Mouse (Mus musculus): Measurements from ENCODE around the gene St3gal6. TPM values are rescaled to one million over a fixed set of nuclear protein-coding genes. Genes with fewer than 3 reads are reported as not detected.

St3gal6 gene
- polyA plus RNA-seq, 1 experiment from 2014 or later, result 10.8 TPM

GRCm38 (mm10) chr16:58516161-58516560 is 7.9 kb downstream of the St3gal6 start:
- no peak for DNase-seq (ENCODE audit: low spot score)
- Histone ChIP-seq H3K9me3 (replicated peaks) (no peaks in the 10 kb centered on the region), H3K4me3 (no peak overlapping the region), H3K27ac (no peak overlapping the region), H3K27me3 (ENCODE audit: low read depth, poor library complexity, severe bottlenecking) (no peaks in the 10 kb centered on the region), H3K4me1 (peaks cover 42% of the 10 kb centered on the region), H3K36me3 (no peaks in the 10 kb centered on the region)
- WGBS, result 93% methylated on average over 2 of the region's 2 CpGs

- H3K36me3 ChIP-seq, result no peaks in the 10 kb centered on the region
- H3K4me3 ChIP-seq, result no peak overlapping the region
- 87% methylated on average over 9 of the region's 9 CpGs for WGBS
- peaks cover 42% of the 10 kb centered on the region for H3K4me1 ChIP-seq
- no peak for DNase-seq (ENCODE audit: low spot score)
- no peaks in the 10 kb centered on the region for H3K9me3 ChIP-seq (replicated peaks)
- H3K27ac ChIP-seq, result no peak overlapping the region
- H3K27me3 ChIP-seq (ENCODE audit: low read depth, poor library complexity, severe bottlenecking), result no peaks in the 10 kb centered on the region
Observed at GRCm38 (mm10) chr16:58514565-58514964, 9.5 kb downstream of the St3gal6 start.

GRCm38 (mm10) chr16:58513755-58514154 is 10.3 kb downstream of the St3gal6 start:
- H3K4me1 ChIP-seq, result peaks cover 42% of the 10 kb centered on the region
- H3K4me3 ChIP-seq, result no peak overlapping the region
- 12% methylated on average over 6 of the region's 6 CpGs for WGBS
- no peaks in the 10 kb centered on the region for H3K27me3 ChIP-seq (ENCODE audit: low read depth, poor library complexity, severe bottlenecking)
- H3K9me3 ChIP-seq (replicated peaks), result no peaks in the 10 kb centered on the region
- no peaks in the 10 kb centered on the region for H3K36me3 ChIP-seq
- H3K27ac ChIP-seq, result peak overlapping the region; percentile 79
- DNase-seq (ENCODE audit: low spot score), result peak; percentile 58

DNA sequence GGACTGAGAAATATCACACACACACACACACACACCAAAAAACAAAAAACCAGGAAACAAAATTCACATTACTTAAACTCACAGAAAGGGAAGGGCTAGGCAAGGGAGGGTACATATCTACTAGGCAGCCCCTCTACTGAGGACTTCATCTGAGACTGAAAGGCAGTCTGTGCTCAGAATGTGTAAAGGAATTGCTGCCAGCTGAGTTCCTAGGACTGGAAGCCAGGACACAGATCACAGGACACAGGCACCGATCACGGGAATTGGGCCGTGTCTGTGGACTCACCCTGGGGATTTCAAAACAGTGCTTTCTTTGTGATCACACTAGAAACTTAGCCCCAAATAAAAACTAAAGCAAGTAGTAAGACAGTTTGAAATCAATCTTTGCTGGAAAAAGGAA is 11.2 kb downstream of the St3gal6 start:
- peak; percentile 44 for DNase-seq (ENCODE audit: low spot score)

GRCm38 (mm10) chr16:58512181-58512761 is 11.8 kb downstream of the St3gal6 start:
- Histone ChIP-seq H3K27ac (peak overlapping the region; percentile 79), H3K36me3 (no peaks in the 10 kb centered on the region), H3K4me1 (peaks cover 50% of the 10 kb centered on the region), H3K4me3 (no peak overlapping the region), H3K27me3 (ENCODE audit: low read depth, poor library complexity, severe bottlenecking) (no peaks in the 10 kb centered on the region), H3K9me3 (replicated peaks) (no peaks in the 10 kb centered on the region)
- 41% methylated on average over 9 of the region's 9 CpGs for WGBS
- DNase-seq (ENCODE audit: low spot score), result peak; percentile 59

More for the DNA sequence above, 11.2 kb downstream of the St3gal6 start:
- no peaks in the 10 kb centered on the region for H3K27me3 ChIP-seq (ENCODE audit: low read depth, poor library complexity, severe bottlenecking)
- H3K4me3 ChIP-seq, result no peak overlapping the region
- 20% methylated on average over 3 of the region's 3 CpGs for WGBS
- peak overlapping the region; percentile 79 for H3K27ac ChIP-seq
- no peaks in the 10 kb centered on the region for H3K36me3 ChIP-seq
- H3K4me1 ChIP-seq, result peaks cover 44% of the 10 kb centered on the region
- H3K9me3 ChIP-seq (replicated peaks), result no peaks in the 10 kb centered on the region

- no peak for DNase-seq (ENCODE audit: low spot score)
- H3K9me3 ChIP-seq (replicated peaks), result no peaks in the 10 kb centered on the region
- H3K27me3 ChIP-seq (ENCODE audit: low read depth, poor library complexity, severe bottlenecking), result no peaks in the 10 kb centered on the region
- H3K4me3 ChIP-seq, result no peak overlapping the region
- peaks cover 30% of the 10 kb centered on the region for H3K4me1 ChIP-seq
- H3K36me3 ChIP-seq, result 0 out of 2 replicates have a peak, but pooled peaks cover 2% of the 10 kb centered on the region
- no peak overlapping the region for H3K27ac ChIP-seq
Observed at GRCm38 (mm10) chr16:58504945-58505344, 19.1 kb downstream of the St3gal6 start.

DNA sequence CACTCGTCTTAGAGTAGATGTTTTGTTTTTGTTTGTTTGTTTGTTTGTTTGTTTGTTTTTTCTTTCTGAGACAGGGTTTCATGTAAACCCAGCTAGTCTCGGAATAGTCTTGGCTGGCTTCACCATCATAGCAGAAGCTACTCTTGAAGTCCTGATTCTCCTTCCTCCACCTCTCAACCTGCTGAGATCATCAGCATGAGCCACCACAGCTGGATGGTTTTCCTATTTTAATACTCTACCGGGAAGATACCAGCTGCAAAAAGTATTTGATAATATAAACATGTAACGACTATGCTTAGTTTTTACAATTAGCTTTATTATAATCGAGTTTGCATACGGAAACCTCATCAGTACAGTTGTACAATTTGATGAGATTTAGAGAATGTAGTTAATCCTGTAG is 21.5 kb downstream of the St3gal6 start:
- H3K27me3 ChIP-seq (ENCODE audit: low read depth, poor library complexity, severe bottlenecking), result no peaks in the 10 kb centered on the region
- H3K9me3 ChIP-seq (replicated peaks), result no peaks in the 10 kb centered on the region
- H3K36me3 ChIP-seq, result 0 out of 2 replicates have a peak, but pooled peaks cover 2% of the 10 kb centered on the region
- WGBS, result 79% methylated on average over 6 of the region's 6 CpGs
- no peak for DNase-seq (ENCODE audit: low spot score)
- H3K4me1 ChIP-seq, result peaks cover 24% of the 10 kb centered on the region
- H3K4me3 ChIP-seq, result no peak overlapping the region
- peak overlapping the region; percentile 66 for H3K27ac ChIP-seq

DNA sequence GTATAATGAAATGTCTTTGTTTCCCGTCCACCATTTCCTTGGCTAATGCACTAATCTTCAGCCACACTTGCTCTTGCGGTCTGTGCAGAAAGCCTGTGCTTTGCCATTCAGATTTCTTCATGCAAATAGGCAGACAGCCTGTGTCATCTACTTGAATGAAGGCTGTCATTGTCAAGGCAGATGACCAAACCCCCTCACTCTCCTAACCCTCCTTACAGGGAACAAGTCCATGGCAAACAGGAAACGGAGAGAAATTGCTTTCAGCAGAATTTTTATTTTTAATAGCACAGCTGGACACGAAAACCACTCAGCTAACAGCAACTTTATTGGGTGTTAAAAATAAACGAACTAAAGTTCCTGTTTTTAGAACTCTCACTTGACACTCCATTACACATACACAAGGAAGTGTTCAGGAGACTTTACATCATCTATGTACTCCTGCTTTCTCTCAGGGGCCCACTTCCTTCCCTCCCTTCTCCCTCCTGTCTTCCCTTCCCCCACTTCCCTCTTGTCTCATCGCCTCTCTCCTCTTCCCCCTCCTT is 22.2 kb downstream of the St3gal6 start:
- DNase-seq (ENCODE audit: low spot score), result no peak
- Histone ChIP-seq H3K27me3 (ENCODE audit: low read depth, poor library complexity, severe bottlenecking) (no peaks in the 10 kb centered on the region), H3K36me3 (0 out of 2 replicates have a peak, but pooled peaks cover 2% of the 10 kb centered on the region), H3K4me1 (peaks cover 17% of the 10 kb centered on the region), H3K27ac (peak overlapping the region; percentile 66), H3K9me3 (replicated peaks) (no peaks in the 10 kb centered on the region), H3K4me3 (no peak overlapping the region)
- WGBS, result 49% methylated on average over 6 of the region's 6 CpGs

- Histone ChIP-seq H3K4me3 (no peak overlapping the region), H3K4me1 (peaks cover 15% of the 10 kb centered on the region), H3K27me3 (ENCODE audit: low read depth, poor library complexity, severe bottlenecking) (no peaks in the 10 kb centered on the region), H3K9me3 (replicated peaks) (no peaks in the 10 kb centered on the region), H3K27ac (peak overlapping the region; percentile 30; the same call in 1 of the 2 replicates), H3K36me3 (no peaks in the 10 kb centered on the region)
- WGBS, result 77% methylated on average over 5 of the region's 5 CpGs
- no peak for DNase-seq (ENCODE audit: low spot score)
Observed at GRCm38 (mm10) chr16:58499650-58500049, 24.4 kb downstream of the St3gal6 start.

- 48% methylated on average over 1 of the region's 1 CpGs for WGBS
- DNase-seq (ENCODE audit: low spot score), result no peak
- Histone ChIP-seq H3K27me3 (ENCODE audit: low read depth, poor library complexity, severe bottlenecking) (no peaks in the 10 kb centered on the region), H3K27ac (0 out of 2 replicates have a peak overlapping the region, but pooled peaks have one; percentile 12), H3K4me3 (no peak overlapping the region), H3K9me3 (replicated peaks) (no peaks in the 10 kb centered on the region), H3K36me3 (no peaks in the 10 kb centered on the region), H3K4me1 (peaks cover 15% of the 10 kb centered on the region)
Observed at GRCm38 (mm10) chr16:58499172-58499584, 24.9 kb downstream of the St3gal6 start.

- H3K4me3 ChIP-seq, result no peak overlapping the region
- DNase-seq (ENCODE audit: low spot score), result no peak
- H3K4me1 ChIP-seq, result peaks cover 15% of the 10 kb centered on the region
- no peaks in the 10 kb centered on the region for H3K9me3 ChIP-seq (replicated peaks)
- no peak overlapping the region for H3K27ac ChIP-seq
- no peaks in the 10 kb centered on the region for H3K27me3 ChIP-seq (ENCODE audit: low read depth, poor library complexity, severe bottlenecking)
- 88% methylated on average over 9 of the region's 9 CpGs for WGBS
- peaks cover 4% of the 10 kb centered on the region; the same call in 1 of the 2 replicates for H3K36me3 ChIP-seq
Observed at GRCm38 (mm10) chr16:58497886-58498713, 25.9 kb downstream of the St3gal6 start.

DNA sequence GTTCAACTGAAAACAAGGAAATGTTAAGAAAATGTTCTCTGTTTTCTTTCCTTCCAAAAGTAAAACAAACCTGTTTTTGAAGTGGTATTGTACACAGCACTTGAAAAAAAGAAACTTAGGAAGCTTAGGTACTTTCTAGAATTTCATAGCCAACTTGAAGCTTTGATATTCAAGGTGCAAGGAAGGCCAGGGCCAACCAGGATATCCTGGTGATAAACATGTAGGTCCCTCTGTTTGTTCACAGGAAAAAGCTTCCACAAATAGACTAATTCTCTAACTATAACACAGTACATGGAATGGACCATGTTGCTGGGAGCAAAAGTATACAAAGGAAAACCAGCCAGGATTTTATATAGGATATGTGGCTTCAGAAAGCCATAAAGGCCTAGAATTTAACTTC is 27.3 kb downstream of the St3gal6 start:
- no peaks in the 10 kb centered on the region for H3K27me3 ChIP-seq (ENCODE audit: low read depth, poor library complexity, severe bottlenecking)
- H3K4me3 ChIP-seq, result no peak overlapping the region
- H3K9me3 ChIP-seq (replicated peaks), result no peaks in the 10 kb centered on the region
- H3K36me3 ChIP-seq, result peaks cover 8% of the 10 kb centered on the region; the same call in 1 of the 2 replicates
- 0 out of 2 replicates have a peak overlapping the region, but pooled peaks have one; percentile 30 for H3K27ac ChIP-seq
- DNase-seq (ENCODE audit: low spot score), result no peak
- peaks cover 5% of the 10 kb centered on the region for H3K4me1 ChIP-seq

GRCm38 (mm10) chr16:58487861-58488260 is 36.2 kb downstream of the St3gal6 start:
- Histone ChIP-seq H3K27ac (no peak overlapping the region), H3K9me3 (replicated peaks) (no peaks in the 10 kb centered on the region), H3K4me3 (no peak overlapping the region), H3K27me3 (ENCODE audit: low read depth, poor library complexity, severe bottlenecking) (no peaks in the 10 kb centered on the region), H3K4me1 (no peaks in the 10 kb centered on the region), H3K36me3 (peaks cover 19% of the 10 kb centered on the region; the same call in 1 of the 2 replicates)
- WGBS, result 93% methylated on average over 6 of the region's 6 CpGs
- no peak for DNase-seq (ENCODE audit: low spot score)

All from limb, embryonic 10.5 days (tissue).